Mouse (Mus musculus) layer of hippocampus, adult 9-10 months (tissue): ENCODE results near the gene Casp1.

ENCODE experiments used
- DNase-seq: peaks from one replicate; pipeline ENCODE4 v3.0.0; 2022; ENCODE audit warnings: low spot score

Gene Casp1

DNA sequence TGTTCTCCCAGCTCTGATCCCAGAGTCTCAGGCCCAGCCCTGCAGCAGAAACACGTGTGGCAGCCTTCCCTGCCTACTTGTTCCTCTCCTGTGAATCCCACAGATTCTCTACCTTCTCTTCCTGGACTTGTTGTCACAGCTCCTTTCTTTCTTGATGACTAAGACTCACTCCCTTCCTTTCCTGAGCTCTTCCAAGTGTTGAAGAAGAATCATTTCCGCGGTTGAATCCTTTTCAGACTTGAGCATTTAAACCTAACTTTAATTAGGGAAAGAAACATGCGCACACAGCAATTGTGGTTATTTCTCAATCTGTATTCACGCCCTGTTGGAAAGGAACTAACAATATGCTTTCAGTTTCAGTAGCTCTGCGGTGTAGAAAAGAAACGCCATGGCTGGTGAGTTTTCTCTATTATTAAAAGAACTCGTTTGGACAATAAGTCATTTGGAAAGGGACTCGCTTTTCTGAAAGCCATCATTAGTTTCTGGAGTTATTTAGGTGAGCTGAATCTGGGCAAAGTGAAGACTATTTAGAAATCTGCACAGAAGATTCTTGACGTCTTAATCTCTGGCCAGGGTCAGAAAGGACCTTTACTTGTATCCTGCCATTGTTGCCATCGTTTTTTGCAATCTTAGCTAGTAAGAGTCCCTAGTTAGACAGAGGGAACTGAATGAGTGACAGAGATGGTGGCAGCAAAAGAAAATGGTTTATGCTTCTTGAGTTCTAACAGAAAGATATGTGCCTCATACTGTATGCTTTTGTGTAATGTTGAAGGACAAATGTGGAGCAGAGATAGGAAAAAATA, at the start of gene Casp1:
Gene Casp1, plus strand, starts transcription at position 189 of the 803 bp plus-strand sequence.
- DNase-seq, result no peak

DNA sequence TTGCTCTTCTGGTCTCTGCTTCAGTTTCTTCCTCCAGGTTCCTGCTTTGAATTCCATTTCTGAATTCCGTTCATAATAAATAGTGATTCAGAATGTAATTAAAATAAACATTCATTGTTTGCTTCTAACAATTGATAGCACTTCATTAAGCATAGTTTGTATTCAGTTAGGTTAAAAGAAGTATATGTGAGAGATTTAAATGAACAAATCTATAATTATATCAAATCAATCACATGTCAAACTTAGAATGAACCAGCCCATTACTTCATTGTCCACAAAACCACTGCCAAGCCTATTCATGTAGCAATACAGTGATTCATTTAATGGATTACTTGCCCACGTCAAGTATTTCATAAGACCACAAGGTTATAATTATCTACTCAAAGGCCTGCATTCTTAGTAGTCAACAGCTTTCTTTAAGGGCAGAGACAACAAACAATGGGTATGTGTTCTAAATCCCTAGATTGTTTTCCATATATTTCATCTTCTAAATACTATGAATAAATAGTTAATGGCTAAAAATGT, 34.3 kb upstream of the Casp1 start:
- DNase-seq, result no peak

DNA sequence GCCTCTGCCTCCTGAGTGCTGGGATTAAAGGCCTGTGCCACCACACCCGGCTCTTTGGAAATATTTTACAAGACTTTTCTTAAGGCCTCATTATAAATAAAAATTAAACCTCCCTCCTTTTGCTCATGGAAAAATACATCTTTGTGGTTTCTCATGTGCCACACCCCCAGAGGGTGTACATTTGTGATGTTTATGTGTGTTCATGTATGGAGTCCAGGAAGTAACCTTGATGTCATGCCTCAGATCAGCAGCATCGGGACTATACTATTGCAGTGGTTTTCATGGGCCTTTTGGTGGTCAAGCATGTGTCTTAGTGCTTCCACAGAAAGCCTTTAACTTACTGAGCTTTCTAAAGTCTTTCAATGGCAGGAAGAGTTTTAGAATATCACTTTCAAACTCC, 28.0 kb upstream of the Casp1 start:
- no peak for DNase-seq

DNA sequence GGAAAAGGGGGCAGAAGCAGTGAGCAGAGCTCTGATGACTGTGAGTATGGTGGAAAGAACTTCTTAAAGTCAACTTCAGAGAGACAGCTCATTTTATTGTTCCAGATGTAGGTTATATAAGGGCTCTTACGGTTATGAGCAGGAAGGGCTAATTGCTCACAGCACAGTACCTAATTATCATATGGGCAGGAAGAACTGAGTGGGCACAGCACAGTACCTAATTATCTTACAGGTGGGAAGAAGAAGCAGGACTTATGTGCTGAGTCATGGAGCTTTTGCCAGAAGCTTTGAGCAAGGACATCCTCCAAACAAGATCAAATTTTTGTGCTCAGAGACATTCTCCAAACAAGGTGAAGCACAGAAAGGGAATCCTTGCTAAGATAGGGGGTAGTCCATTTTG, 27.4 kb upstream of the Casp1 start:
- DNase-seq, result no peak

DNA sequence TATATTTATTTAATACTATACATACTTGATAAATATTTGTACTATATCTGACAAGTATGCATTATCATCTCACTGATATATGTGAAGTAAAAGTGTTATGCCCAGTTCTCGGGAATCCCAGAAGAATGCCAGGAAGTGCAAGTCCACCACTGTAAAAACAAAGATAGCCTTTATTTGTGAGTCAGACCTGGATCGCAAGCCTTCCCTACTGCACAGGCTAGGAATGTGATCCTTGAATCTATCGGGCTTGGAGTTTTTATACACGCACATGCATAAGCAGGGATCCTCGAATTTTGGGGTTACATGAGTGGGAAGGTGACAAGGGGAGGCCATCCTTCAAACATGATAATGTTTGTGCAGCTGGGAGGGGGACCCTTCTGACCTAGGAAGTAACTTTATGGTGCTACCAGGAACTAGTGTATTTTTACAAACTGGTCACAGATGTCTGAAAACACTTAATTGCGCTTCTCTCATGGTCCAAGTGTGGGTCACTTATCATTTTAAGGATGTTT, 26.9 kb upstream of the Casp1 start:
- DNase-seq, result no peak

DNA sequence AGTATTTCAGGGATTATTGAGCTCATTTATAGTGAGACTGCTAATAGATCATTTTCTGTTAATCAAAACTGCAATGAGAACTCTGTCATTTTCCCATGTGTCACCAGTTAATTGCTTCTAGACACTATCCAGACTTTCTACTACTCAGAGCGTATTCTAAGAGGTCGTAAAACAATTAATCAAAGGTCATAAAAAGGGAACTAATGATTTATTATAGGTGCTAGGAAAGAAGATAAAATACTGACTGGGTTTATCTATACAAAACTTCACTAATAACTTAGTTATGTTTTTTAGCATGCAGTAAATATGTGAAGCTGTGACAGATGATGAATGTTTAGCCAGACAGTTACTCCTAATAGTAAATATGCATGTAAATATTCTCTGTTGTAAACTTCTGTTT, 12.2 kb upstream of the Casp1 start:
- no peak for DNase-seq

DNA sequence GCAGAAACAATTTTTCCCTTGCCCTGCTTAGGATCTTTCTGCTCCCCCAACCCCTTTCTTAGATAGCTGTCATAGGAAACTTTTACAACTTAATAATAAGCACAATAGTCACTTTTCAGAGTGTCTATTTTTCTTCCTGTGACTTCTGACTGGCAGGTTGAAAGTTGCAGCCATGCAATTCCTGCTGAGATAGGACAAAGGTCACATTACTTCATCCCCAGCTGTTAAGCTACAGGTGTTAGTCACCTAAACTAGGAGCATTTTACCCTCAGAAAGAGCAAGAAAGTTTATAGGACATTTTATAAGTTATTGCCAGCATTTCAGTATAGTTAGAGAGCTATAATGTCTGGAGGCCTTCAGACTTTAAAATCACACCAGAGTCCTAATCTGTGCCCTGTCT, 11.7 kb upstream of the Casp1 start:
- no peak for DNase-seq

DNA sequence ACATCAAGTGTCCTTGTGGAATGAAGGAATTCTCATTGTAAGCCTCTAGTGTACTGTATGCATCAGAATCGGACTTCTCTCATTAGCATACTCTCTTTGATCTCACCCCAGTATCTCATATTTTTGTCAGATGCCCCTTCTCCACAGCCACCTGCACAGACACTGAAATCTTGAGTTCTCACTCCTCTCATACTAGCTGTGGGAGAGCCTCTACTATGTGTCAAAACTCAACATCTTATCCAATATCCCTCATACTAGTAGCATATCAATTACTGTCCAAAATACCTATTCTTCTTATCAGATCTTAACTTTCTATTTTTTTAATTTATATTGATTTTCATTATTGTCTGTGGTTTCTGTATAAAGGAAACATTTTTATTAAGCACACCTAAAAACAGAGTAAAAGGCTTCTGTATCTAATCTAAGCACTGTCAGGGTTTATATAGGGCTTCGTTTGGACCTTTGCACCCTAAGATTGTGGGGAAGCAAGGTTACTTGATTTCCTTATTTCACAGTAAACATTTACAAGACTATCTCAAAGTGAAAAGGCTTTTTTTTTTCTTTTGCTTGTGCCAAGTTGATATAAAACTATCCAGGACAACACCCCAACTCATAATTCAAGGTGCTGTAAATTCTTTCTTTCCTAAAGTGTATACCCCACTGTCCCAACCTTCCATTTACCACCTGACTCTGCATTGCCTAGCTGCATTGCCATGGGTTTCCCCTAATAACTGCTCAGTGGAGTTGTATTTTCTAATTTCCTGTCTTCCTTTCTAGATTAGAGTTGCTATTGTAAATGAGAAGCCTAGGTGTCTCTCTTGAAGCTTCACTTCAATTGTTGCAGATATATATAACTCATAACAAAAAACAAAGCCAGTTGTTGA, 1.7 kb upstream of the Casp1 start:
- no peak for DNase-seq

DNA sequence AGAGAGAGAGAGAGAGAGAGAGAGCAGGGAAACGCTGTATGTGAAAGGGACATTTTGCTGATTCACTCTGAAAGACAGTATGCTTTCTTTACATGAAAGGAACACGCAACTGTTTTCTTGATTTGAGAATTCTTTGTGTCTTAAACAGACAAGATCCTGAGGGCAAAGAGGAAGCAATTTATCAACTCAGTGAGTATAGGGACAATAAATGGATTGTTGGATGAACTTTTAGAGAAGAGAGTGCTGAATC, 740 bp downstream of the Casp1 start:
- no peak for DNase-seq

DNA sequence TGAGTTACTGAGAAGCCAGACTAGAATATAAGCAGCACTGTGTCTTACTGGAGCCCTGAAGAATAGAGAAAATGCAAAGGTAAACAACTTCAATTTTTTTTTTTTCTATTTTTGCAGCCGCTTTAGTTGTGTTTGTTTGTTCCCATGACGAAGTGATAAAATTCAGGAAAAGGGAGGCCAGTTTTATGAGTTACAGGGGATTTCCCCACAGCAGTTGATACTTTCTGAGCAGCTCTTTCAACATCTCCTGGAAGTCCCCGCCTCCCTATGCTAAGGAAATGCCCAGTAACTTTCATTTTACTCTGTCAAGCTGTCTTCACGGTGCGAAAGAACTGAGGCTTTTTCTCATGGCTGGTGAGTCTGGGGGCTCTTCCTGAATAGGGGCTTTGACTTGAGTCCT, 10.2 kb downstream of the Casp1 start, which contains the start of gene Casp4:
Gene Casp4, plus strand, starts transcription at position 268 of the 400 bp plus-strand sequence.
- DNase-seq, result no peak

DNA sequence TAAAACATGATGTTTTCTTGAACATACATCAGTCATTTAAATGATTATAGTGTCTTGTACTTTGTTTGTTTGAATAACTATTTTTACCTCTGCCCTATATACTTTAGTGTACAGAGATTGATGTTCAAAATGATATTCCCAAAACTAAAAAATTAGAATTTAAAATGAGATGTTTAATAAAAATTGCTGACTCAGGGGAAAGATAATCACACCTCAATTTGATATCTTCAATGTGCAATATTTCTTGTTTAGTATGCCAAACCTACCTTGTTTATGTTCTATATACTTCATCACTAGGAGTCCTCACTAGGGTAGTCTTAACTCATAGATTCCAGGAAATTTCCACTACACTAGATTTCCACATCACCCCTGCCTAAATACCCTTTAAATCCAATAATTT, 11.8 kb downstream of the Casp1 start:
- no peak for DNase-seq

DNA sequence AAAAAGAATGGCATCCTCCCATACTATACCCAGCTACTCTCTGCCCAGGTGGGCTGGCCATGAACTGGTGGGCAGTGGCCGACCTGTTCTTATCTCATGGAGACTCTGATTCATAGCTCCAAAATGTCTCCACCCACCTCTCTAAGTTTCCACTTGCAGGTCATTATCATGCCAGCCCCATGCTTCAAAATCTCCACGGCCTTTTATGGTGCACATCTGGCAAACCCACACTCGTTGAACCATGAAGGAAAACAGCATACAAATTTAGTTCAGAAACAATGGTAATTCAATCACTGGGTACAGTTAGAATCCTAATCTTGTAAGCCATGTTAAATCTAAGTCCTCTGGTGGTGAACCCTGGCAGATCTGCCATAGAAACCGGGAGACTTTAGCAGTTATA, 13.1 kb downstream of the Casp1 start:
- DNase-seq, result no peak

DNA sequence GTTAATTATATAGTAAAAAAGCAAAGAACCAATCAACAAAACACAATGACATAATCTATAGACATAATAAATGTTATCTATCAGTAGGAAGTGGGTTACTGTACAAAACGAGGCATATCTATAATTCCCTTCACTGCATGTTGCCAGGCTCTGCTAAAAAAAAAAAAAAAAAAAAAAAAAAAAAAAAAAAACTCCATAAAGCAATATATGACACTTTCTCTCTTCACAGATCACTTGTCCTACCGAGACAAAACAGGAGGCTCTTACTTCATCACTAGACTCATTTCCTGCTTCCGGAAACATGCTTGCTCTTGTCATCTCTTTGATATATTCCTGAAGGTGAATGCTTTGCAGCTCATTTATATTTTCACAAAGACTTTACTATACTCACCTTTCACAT, 29.9 kb downstream of the Casp1 start:
- no peak for DNase-seq

DNA sequence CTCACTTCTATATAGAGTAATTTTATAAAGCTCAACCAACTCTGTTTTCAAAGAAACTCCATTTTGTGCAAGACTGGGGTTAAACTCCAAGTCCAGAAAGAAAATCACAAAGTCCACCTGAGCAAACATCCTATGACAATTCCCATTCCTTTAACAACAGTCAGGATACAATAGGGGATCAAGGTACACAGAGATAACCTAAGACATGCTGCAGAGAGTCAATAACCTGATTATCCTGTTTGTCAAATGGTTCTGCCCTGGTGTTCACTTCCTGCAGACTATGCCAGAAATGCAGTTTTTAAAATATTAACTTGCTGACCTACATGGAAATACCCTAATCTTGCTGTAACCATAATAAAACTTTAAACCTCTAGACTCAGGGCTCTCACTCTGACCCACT, 34.1 kb downstream of the Casp1 start:
- no peak for DNase-seq

DNA sequence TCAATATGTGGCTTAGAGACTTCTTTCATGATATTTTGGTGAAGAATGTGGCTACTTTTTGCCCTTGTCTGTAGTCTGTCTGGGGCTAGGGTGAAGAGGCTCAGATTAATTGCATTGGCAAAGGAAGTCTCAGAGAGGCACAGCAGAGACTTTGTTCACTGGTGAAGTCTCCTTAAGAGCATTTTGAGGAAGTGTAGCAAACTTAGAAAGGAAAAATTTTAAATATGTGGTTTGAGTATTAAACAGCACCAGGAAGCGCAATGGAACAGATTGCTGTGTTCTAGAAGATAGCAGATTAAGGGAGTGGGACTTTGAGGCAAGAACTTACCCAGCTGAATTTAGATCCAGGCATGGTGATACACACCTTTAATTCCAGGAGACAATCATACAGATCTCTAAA, 35.1 kb downstream of the Casp1 start:
- DNase-seq, result no peak

DNA sequence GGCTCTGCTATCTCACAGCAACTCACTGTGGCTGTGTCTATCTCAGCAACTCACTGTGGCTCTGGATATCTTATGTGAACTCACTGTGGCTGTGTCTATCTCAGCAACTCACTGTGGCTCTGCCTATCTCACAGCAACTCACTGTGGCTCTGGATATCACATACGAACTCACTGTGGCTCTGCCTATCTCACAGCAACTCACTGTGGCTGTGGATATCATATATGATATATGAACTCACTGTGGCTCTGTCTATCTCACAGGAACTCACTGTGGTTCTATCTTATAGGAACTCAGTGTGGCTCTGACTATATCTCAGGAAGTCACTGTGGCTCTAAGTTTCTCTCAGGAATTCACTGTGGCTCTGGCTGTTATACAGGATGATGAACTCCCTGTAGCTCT, 44.8 kb downstream of the Casp1 start:
- no peak for DNase-seq

DNA sequence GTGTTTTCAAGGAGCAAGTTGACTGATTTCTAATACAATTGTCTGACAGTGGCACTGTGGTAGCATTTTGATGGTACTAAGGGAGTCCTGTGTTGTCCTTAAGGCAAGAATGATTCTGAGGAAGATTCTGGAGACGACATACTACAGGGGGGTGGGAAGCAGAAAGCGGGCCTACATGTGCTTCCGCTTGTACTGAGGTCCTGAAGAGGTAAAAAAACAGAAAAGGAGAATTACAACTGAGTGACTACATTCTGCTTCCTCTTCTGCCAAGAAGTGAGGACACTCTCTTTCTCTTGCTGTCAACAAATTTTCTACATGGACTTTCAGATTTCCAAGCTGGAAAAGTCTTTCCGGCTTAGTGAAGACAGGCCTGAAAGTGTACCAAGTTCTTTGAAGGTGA, 45.8 kb downstream of the Casp1 start:
- no peak for DNase-seq

DNA sequence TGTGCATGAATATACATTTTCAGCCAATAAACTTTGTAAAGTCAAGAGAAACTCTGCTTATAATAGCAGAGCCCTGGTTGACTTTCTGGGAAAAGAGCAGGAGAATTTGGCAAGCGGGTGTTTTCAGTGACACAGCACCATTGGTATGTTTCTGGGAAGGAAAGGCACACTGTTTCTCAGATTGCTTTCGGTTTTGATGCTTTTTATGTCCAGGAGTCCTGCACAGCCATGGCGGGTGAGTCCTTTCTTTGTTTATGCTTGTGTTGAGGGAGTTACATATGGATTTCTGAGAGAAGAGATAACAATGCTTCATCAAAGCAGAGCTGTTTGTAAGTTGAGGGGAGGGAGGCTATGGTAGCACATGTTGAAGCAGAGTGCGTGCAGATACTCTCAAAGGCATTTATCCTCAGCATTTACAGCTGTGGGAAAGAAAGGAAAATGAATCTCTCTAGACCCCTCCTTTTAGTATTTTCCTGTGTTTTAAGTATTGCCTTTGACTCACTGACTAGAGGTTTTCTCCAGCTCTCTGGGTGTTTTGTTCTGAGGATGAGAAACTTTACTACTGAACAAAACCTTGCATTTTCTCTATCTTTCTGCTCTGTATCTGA, 47.1 kb downstream of the Casp1 start, which contains the start of gene Casp12:
Gene Casp12, plus strand, starts transcription at position 140 of the 608 bp plus-strand sequence.
- no peak for DNase-seq

DNA sequence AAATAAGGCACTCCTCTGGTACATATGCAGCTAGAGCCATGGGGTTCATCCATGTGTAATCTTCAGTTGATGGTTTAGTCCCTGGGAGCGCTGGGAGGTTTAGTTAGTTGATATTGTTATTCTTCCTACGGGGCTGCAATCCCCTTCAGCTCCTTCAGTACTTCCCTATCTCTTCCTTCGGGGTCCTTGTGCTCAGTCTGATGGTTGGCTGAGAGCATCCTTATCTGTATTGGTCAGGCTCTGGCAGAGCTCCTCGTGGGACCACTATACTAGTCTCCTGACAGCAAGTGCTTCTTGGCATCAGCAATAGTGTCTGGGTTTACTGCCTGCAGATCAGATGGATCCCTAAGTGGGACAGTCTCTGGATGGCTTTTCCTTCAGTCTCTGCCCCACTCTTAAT, 49.1 kb downstream of the Casp1 start:
- DNase-seq, result no peak

DNA sequence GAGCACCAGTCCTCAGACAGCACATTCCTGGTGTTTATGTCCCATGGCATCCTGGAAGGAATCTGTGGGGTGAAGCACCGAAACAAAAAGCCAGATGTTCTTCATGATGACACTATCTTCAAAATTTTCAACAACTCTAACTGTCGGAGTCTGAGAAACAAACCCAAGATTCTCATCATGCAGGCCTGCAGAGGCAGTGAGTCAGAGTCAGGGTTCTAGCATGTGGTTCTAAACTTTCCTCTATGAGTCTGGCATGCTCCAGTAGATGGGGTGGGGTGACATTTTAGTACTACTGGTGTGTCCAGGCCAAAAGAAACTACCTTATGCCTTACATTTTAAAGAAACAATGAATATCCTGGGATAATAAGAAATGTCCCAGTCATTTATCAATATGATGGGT, 55.4 kb downstream of the Casp1 start:
- DNase-seq, result no peak

DNA sequence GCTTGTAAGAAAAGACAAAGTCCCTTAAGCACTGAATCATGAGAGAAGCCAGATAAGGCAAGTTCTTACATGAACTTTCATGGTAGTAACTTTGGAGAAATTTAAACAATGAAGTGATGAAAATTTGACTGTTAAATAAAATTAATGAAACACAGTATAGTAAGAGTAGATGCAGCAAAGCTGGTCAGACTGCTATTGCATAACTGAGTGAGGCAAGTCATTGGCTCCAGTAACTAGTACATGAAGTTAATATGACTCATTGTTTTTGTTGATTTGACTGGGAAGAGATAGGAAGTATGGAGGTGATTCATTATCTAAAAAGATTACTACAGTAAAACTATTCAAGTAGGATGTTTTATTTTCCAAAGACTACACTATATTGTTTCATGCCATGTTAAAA, 58.5 kb downstream of the Casp1 start:
- DNase-seq, result no peak
